Mouse (Mus musculus) olfactory bulb, adult 2 months (tissue): ENCODE data around the gene Lmf1.

Source experiments
- CTCF ChIP-seq: fragments of 200-500 bp; IDR thresholded peaks from 2 replicates; pipeline ENCODE4 v1.5.1; 2012; ENCODE audit warnings: low read depth, mild to moderate bottlenecking, low read length, moderate library complexity; ENCODE audit not compliant: insufficient read depth
- POLR2A ChIP-seq: fragments of 200-500 bp; IDR thresholded peaks from 2 replicates; pipeline ENCODE4 v1.6.1; 2012; ENCODE audit warnings: mild to moderate bottlenecking, low read depth, low read length, moderate library complexity; ENCODE audit not compliant: insufficient read depth

GRCm38 (mm10) chr17:25577702-25578101 lies 1.2 kb upstream of the Lmf1 start:
- no peak for TF ChIP-seq CTCF
- TF ChIP-seq POLR2A = no peak
